Mouse (Mus musculus) liver, embryonic 16.5 days (tissue): ENCODE data around the gene D2hgdh. TPM values are rescaled to one million over a fixed set of nuclear protein-coding genes. Genes with fewer than 3 reads are reported as not detected.

ENCODE experiments used
- ATAC-seq: fragments of 200-750 bp; cut with Nextera tagmentation; 2 replicates; pipeline ENCODE4 v1.8.0; 2017; ENCODE audit warnings: low read depth, mild to moderate bottlenecking, moderate number of reproducible peaks, moderate library complexity
- H3K27ac ChIP-seq: fragments of 300-500 bp; sonication (generic); 2 replicates; pipeline ENCODE4 v1.5.1; 2014; ENCODE audit warnings: mild to moderate bottlenecking, low read length
- H3K27me3 ChIP-seq: fragments of 300-500 bp; sonication (generic); 2 replicates; pipeline ENCODE4 v1.6.1; 2014; ENCODE audit warnings: low read depth, low read length, mixed read lengths; ENCODE audit not compliant: control insufficient read depth, insufficient read depth
- H3K36me3 ChIP-seq: fragments of 300-500 bp; sonication (generic); 2 replicates; pipeline ENCODE4 v1.6.1; 2014; ENCODE audit warnings: mild to moderate bottlenecking; ENCODE audit not compliant: control insufficient read depth, insufficient read depth
- H3K4me1 ChIP-seq: fragments of 300-500 bp; sonication (generic); 2 replicates; pipeline ENCODE4 v1.6.1; 2014; ENCODE audit warnings: low read depth, low read length, mixed read lengths; ENCODE audit not compliant: control insufficient read depth
- H3K4me2 ChIP-seq: fragments of 300-500 bp; sonication (generic); 2 replicates; pipeline ENCODE4 v1.6.1; 2014; ENCODE audit warnings: low read depth, low read length, mixed read lengths
- H3K4me3 ChIP-seq: fragments of 300-500 bp; sonication (generic); 2 replicates; pipeline ENCODE4 v1.5.1; 2014; ENCODE audit warnings: low read depth, mild to moderate bottlenecking, low read length
- H3K9ac ChIP-seq: fragments of 300-500 bp; sonication (generic); 2 replicates; pipeline ENCODE4 v1.6.1; 2014; ENCODE audit warnings: low read depth, low read length
- H3K9me3 ChIP-seq: fragments of 300-500 bp; sonication (generic); replicated peaks from 2 replicates; pipeline ENCODE4 v1.6.1; 2016; ENCODE audit warnings: low read length; ENCODE audit not compliant: control insufficient read depth
- WGBS: fragments of 180-500 bp; shearing (Covaris S2); extraction: QIAGEN DNeasy Blood & Tissue Kit; methylation state at CpG from one replicate; pipeline ENCODE4 v1.1.7; 2014; ENCODE audit not compliant: insufficient replicate concordance; 5-methylcytosine and 5-hydroxymethylcytosine counted together
- polyA plus RNA-seq: library from polyadenylated mRNA; unstranded; fragments of >200 nt; fragmentation: Nextera tagmentation; extraction: Ambion mirVana; gene quantifications from 2 replicates; pipeline ENCODE4 v1.2.1, GENCODE M21; 2015

Gene D2hgdh
- 5.6 and 6.9 TPM in 2 replicates for polyA plus RNA-seq

DNA sequence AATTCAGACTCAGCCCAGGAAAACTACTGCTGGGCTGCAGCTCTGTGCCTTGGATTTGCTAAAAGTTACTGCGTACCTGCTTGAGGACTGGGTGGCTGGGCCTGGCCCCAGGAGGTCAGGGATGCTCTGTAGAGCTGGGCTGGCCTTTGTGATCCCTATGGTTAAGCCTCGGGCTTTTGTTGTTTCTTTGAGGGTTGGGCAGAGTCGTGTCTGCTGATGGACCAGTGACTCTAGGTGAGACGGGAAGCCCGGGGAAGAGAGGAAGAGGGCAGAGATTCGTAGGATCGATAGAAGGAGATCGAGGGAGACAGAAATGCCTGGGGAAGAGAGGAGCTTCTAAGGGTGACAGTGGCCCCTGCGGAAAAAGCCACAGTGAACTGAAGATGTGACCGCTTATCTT lies at the start of gene D2hgdh:
D2hgdh (plus strand) TSS at position 301 of the 400 bp plus-strand sequence.
- WGBS: 11% methylated on average over 10 of the region's 10 CpGs
- H3K4me2 ChIP-seq: peak within 1 kb of the TSS; percentile 98
- H3K36me3 ChIP-seq: peaks cover 10% of the 10 kb centered on the region
- H3K9ac ChIP-seq: peak within 1 kb of the TSS; percentile 78
- no peaks in the 10 kb centered on the region for H3K27me3 ChIP-seq
- H3K27ac ChIP-seq: peak within 1 kb of the TSS; percentile 100
- peak; percentile 6 for ATAC-seq
- H3K4me3 ChIP-seq: peak within 1 kb of the TSS; percentile 73
- H3K4me1 ChIP-seq: peaks cover 22% of the 10 kb centered on the region
- H3K9me3 ChIP-seq: no peaks in the 10 kb centered on the region

DNA sequence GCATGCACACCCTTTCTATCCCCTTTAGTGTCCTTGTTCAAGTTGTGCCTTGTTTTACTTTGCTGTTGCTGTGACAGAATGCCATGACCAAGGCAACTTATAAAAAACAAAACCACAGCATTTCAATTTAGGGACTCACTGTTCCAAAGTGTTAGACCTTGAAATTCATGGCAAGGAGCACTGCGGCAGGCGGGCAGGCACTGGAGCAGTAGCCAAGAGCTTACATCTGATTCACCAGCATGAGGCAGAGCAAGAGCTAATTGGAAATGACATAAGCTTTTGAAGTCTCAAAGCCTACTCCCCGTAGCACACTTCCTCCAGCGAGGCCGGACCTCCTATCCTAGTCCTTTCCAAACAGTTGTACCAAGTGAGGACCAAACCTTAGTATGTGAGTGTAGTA lies 48.0 kb upstream of the D2hgdh start:
- Histone ChIP-seq H3K4me2 (no peak overlapping the region), H3K9ac (no peak overlapping the region), H3K27ac (no peak overlapping the region), H3K4me3 (no peak overlapping the region), H3K36me3 (peaks cover 53% of the 10 kb centered on the region), H3K27me3 (no peaks in the 10 kb centered on the region), H3K4me1 (no peaks in the 10 kb centered on the region), H3K9me3 (no peaks in the 10 kb centered on the region)
- WGBS: 84% methylated on average over 5 of the region's 5 CpGs
- ATAC-seq: no peak

DNA sequence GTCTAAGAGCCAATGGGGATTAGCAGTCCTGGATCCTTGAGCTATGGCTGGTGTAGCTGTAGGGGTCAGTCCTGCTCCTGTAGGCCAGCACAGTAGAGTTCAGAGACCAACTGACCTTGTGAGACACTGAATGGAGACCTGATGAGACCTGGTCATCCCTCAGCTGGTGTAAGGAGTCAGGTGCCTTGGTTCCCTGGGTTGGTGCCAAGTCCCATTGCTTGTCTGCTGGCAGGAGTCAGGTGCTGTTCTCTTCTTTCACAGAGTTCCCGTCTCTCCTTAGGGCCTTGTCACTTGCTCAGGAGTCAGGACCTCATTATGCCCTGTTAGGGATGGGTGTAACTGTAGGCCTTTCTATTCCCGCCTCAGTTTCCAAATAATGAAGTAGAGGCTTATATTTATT lies 37.8 kb upstream of the D2hgdh start:
- Histone ChIP-seq H3K36me3 (peaks cover 61% of the 10 kb centered on the region), H3K4me3 (no peak overlapping the region), H3K9ac (no peak overlapping the region), H3K9me3 (no peaks in the 10 kb centered on the region), H3K4me2 (no peak overlapping the region), H3K27me3 (no peaks in the 10 kb centered on the region), H3K27ac (no peak overlapping the region), H3K4me1 (no peaks in the 10 kb centered on the region)
- WGBS: 86% methylated on average over 2 of the region's 2 CpGs
- ATAC-seq: no peak

DNA sequence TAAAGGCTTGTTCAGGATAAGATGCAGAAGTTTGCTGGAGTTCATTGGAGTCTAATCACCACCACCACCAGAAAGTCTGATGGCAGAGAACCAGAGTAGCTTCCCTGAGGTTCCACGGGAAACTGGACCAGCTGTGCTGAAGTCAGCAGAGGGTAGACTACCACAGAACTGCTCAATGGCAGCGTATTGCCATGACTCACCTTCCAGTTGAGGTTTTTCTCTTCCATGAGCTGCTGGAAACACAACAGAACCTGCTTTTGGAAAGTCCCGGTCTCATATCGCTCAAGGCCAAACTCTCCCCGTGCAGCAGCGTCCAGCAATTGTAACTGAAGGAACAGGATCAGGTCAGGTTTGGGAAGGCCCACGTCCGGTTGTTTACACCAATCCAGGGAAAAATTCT lies 30.2 kb upstream of the D2hgdh start:
- Histone ChIP-seq H3K4me2 (no peak overlapping the region), H3K9ac (no peak overlapping the region), H3K4me1 (no peaks in the 10 kb centered on the region; the same call in 1 of the 2 replicates), H3K4me3 (no peak overlapping the region), H3K27me3 (no peaks in the 10 kb centered on the region), H3K9me3 (no peaks in the 10 kb centered on the region), H3K36me3 (peaks cover 39% of the 10 kb centered on the region), H3K27ac (no peak overlapping the region)
- 89% methylated on average over 8 of the region's 8 CpGs for WGBS
- ATAC-seq: no peak

DNA sequence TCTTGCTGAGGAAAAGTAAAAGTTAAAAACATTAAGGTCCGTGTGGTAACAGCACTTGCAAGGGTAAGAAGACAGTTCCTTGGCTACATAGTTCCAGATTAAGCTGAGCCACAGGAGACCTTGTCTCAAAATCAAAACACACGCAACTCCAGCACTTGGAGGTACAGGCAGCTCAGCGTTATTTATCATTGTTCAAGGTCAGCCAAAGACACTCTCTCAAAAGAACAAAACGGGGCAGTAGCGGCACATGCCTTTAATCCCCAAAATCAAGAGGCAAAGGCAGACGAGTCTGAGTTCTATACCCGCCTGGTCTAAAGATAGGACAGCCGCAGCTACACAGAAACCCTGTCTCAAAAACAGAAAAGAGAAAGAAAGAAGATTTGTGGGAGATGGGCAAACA lies 28.8 kb upstream of the D2hgdh start:
- Histone ChIP-seq H3K27ac (no peak overlapping the region), H3K9ac (no peak overlapping the region), H3K4me3 (no peak overlapping the region), H3K36me3 (peaks cover 37% of the 10 kb centered on the region), H3K4me2 (no peak overlapping the region), H3K9me3 (no peaks in the 10 kb centered on the region), H3K4me1 (peaks cover 5% of the 10 kb centered on the region), H3K27me3 (no peaks in the 10 kb centered on the region)
- 77% methylated on average over 8 of the region's 8 CpGs for WGBS
- ATAC-seq: no peak

DNA sequence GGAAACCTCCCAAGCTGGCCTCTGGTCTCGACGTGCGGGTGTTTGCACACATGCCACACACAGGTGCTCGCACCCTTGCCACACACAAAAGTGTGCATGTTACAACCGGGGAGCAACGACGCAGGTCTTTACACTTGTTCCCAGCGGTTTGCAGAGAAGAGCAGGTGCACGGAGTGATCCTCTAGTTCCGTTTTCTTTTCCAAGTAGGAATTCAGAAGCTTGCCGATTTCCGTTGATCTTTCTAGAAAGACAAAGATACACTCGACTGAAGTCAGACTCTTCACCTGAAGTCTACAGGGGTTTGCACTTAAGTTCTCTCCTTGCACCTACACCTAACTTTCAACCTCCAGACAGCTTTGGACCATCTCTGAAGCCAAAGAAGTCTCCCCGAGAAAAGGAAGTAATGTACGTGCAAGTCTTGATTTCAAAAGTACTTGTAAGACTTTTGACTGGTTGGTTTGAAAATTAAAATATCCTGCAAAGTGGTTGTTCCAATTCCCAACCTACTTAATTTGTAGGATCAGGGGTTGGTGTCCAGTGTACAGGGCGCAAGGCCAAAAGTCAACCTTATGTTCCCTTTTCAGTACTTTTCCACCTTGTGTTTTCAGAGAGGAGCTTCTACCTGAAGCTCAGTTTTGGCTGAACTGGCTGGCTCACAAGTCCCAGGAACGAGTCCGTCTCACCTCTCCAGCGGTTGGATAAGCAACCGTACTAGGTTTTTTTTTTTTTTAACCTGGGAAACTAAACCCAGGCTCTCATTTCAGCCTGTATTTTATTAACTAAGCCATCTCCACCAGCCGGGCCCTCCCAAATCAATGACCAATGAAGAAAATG lies 23.8 kb upstream of the D2hgdh start:
- peak overlapping the region; percentile 99 for H3K27ac ChIP-seq
- peak overlapping the region; percentile 81 for H3K4me3 ChIP-seq
- 50% methylated on average over 21 of the region's 21 CpGs for WGBS
- no peaks in the 10 kb centered on the region for H3K27me3 ChIP-seq
- no peaks in the 10 kb centered on the region for H3K9me3 ChIP-seq
- H3K9ac ChIP-seq: peak overlapping the region; percentile 81
- H3K36me3 ChIP-seq: peaks cover 5% of the 10 kb centered on the region
- peak overlapping the region; percentile 98 for H3K4me2 ChIP-seq
- ATAC-seq: no peak
- H3K4me1 ChIP-seq: peaks cover 39% of the 10 kb centered on the region

DNA sequence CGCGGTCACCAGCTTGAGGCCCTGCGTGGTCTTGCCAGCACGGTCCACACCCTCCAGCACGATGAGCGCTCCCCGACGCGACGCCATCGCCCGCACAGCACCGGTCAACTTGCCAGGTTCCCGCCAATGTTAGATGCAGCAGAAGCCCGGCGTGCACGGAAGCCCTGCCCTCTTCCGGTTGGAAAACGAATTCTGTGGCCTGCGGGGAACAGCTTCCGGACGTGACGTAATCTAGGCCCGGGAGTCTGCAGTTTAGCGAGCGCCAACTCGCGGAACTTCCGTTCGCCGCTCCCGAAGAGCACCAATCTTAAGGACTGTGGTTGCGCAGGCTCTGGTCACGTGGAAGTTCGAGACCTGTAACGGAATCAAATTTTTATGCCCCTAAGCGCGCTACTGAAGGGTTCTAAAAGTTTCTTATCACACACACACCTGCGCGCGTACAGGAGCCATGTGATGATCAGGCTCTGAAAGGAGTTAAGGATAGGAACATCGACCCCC lies 22.9 kb upstream of the D2hgdh start, which contains the start of gene Dtymk:
Dtymk (minus strand) TSS at position 194 of the 498 bp plus-strand sequence.
- H3K36me3 ChIP-seq: peaks cover 9% of the 10 kb centered on the region
- ATAC-seq: peak; percentile 55
- under 1% methylated on average over 42 of the region's 42 CpGs for WGBS
- peak within 1 kb of the TSS; percentile 99 for H3K27ac ChIP-seq
- H3K9ac ChIP-seq: peak within 1 kb of the TSS; percentile 83
- no peaks in the 10 kb centered on the region for H3K27me3 ChIP-seq
- peak within 1 kb of the TSS; percentile 81 for H3K4me3 ChIP-seq
- peaks cover 41% of the 10 kb centered on the region for H3K4me1 ChIP-seq
- H3K9me3 ChIP-seq: no peaks in the 10 kb centered on the region
- H3K4me2 ChIP-seq: peak within 1 kb of the TSS; percentile 98

DNA sequence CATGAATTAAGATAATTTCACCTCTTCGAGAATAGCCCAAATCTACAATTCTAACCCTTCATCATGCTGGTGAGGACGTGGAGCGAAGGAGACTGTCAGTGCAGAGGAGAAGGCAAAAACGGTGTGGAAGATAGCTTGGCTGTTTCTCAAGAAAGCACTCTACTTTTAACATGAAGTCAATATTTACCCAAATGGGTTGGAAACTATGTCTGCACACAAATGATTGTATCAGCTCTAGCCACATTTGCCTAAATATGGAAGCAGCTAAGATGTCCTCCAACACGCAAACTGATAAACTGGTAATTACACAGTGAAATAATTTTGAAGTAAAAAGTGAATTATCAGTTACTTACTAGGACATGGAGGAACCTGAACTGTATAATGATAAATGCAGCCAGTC lies 21.9 kb upstream of the D2hgdh start:
- peak overlapping the region; percentile 87; the same call in 1 of the 2 replicates for H3K4me3 ChIP-seq
- peak overlapping the region; percentile 99 for H3K27ac ChIP-seq
- peaks cover 41% of the 10 kb centered on the region for H3K4me1 ChIP-seq
- H3K9ac ChIP-seq: peak overlapping the region; percentile 83
- WGBS: 47% methylated on average over 5 of the region's 5 CpGs
- H3K36me3 ChIP-seq: peaks cover 14% of the 10 kb centered on the region
- H3K27me3 ChIP-seq: no peaks in the 10 kb centered on the region
- peak overlapping the region; percentile 98 for H3K4me2 ChIP-seq
- ATAC-seq: no peak
- H3K9me3 ChIP-seq: no peaks in the 10 kb centered on the region
